Mouse (Mus musculus) MEL (cell line): Measurements from ENCODE around the gene Cdkal1. TPM values are rescaled to one million over a fixed set of nuclear protein-coding genes. Genes with fewer than 3 reads are reported as not detected.

ENCODE experiments used
- DNase-seq: peaks from one replicate; pipeline ENCODE4 v3.0.0; 2011; ENCODE audit warnings: low read depth, low spot score
- H3K27ac ChIP-seq: 2 replicates; pipeline ENCODE4 v1.5.1; 2012; ENCODE audit warnings: low read depth, mild to moderate bottlenecking, control low read depth, low read length, moderate library complexity; ENCODE audit not compliant: control insufficient read depth
- H3K27me3 ChIP-seq, 2 experiments: fragments of 150-350 bp in 1 of 2; sonication (generic) in 1 of 2; 2 replicates each; pipeline ENCODE4 v1.6.1; 2012; ENCODE audit warnings: low read length in 2 of 2, mild to moderate bottlenecking in 2 of 2, improper control_type of control experiment in 1 of 2, moderate library complexity in 1 of 2; ENCODE audit not compliant: insufficient read depth in 2 of 2, control insufficient read depth in 1 of 2
- H3K36me3 ChIP-seq, 2 experiments: 2 replicates each; pipeline ENCODE4 v1.6.1; 2012 to 2014; ENCODE audit warnings: low read length in 2 of 2, improper control_type of control experiment in 1 of 2, inconsistent platforms in 1 of 2, mild to moderate bottlenecking in 1 of 2; ENCODE audit not compliant: insufficient read depth in 2 of 2, control insufficient read depth in 1 of 2
- H3K4me1 ChIP-seq, 2 experiments: fragments of 150-350 bp in 1 of 2; sonication (generic) in 1 of 2; 2 replicates each; pipeline ENCODE4 v1.6.1; 2012; ENCODE audit warnings: low read length in 2 of 2, improper control_type of control experiment in 1 of 2, mild to moderate bottlenecking in 1 of 2; ENCODE audit not compliant: insufficient read depth in 2 of 2, control insufficient read depth in 1 of 2
- H3K4me3 ChIP-seq, 2 experiments: fragments of 150-350 bp in 1 of 2; sonication (generic) in 1 of 2; 2 replicates each; pipeline ENCODE4 v1.5.1; 2012; ENCODE audit warnings: low read depth in 2 of 2, low read length in 2 of 2, mild to moderate bottlenecking in 2 of 2, moderate library complexity in 2 of 2, control low read depth in 1 of 2, improper control_type of control experiment in 1 of 2; ENCODE audit not compliant: control insufficient read depth in 1 of 2, insufficient read depth in 1 of 2
- H3K79me2 ChIP-seq: 2 replicates; pipeline ENCODE4 v1.6.1; 2012; ENCODE audit warnings: mild to moderate bottlenecking, low read length, moderate library complexity; ENCODE audit not compliant: control insufficient read depth, poor library complexity, insufficient read depth
- H3K9ac ChIP-seq: 2 replicates; pipeline ENCODE4 v1.6.1; 2012; ENCODE audit warnings: low read depth, mild to moderate bottlenecking, control low read depth, low read length, moderate library complexity; ENCODE audit not compliant: control insufficient read depth, poor library complexity, severe bottlenecking
- H3K9me3 ChIP-seq: fragments of 150-350 bp; sonication (generic); replicated peaks from 2 replicates; pipeline ENCODE4 v1.6.1; 2012; ENCODE audit warnings: mild to moderate bottlenecking, low read length, improper control_type of control experiment, moderate library complexity; ENCODE audit not compliant: insufficient read depth
- BHLHE40 ChIP-seq: IDR thresholded peaks from 2 replicates; pipeline ENCODE4 v1.6.1; 2012; ENCODE audit warnings: low read depth, mild to moderate bottlenecking, inconsistent platforms, low read length, improper control_type of control experiment, borderline replicate concordance
- E2F4 ChIP-seq: IDR thresholded peaks from 2 replicates; pipeline ENCODE4 v1.6.1; 2011; ENCODE audit warnings: low read depth, low read length, improper control_type of control experiment, borderline replicate concordance
- HCFC1 ChIP-seq: IDR thresholded peaks from 2 replicates; pipeline ENCODE4 v1.6.1; 2012; ENCODE audit warnings: low read depth, mild to moderate bottlenecking, inconsistent platforms, low read length, improper control_type of control experiment, moderate library complexity
- JUND ChIP-seq: IDR thresholded peaks from 2 replicates; pipeline ENCODE4 v1.6.1; 2011; ENCODE audit warnings: low read depth, mild to moderate bottlenecking, improper control_type of control experiment, low read length
- KAT2A ChIP-seq: conservative IDR thresholded peaks from 2 replicates; pipeline ENCODE4 v1.6.1; 2012; ENCODE audit warnings: low read depth, low read length, improper control_type of control experiment, inconsistent platforms
- MAFK ChIP-seq: IDR thresholded peaks from 2 replicates; pipeline ENCODE4 v1.6.1; 2011; ENCODE audit warnings: low read depth, mild to moderate bottlenecking, low read length, improper control_type of control experiment, borderline replicate concordance
- MAX ChIP-seq: IDR thresholded peaks from 2 replicates; pipeline ENCODE4 v1.6.1; 2011; ENCODE audit warnings: low read length, improper control_type of control experiment
- MEF2A ChIP-seq: IDR thresholded peaks from 2 replicates; pipeline ENCODE4 v1.6.1; 2014; ENCODE audit warnings: low read depth, mild to moderate bottlenecking, inconsistent platforms, low read length, improper control_type of control experiment; ENCODE audit not compliant: poor library complexity, insufficient replicate concordance, severe bottlenecking; ENCODE audit errors: extremely low read depth
- NELFE ChIP-seq: IDR thresholded peaks from 2 replicates; pipeline ENCODE4 v1.6.1; 2011; ENCODE audit warnings: low read depth, low read length, improper control_type of control experiment
- POLR2AphosphoS2 ChIP-seq: IDR thresholded peaks from 2 replicates; pipeline ENCODE4 v1.6.1; 2011; ENCODE audit warnings: low read length, improper control_type of control experiment
- RAD21 ChIP-seq: IDR thresholded peaks from 2 replicates; pipeline ENCODE4 v1.6.1; 2011; ENCODE audit warnings: mild to moderate bottlenecking, low read depth, low read length, improper control_type of control experiment
- RCOR1 ChIP-seq: IDR thresholded peaks from 2 replicates; pipeline ENCODE4 v1.6.1; 2012; ENCODE audit warnings: low read depth, mild to moderate bottlenecking, inconsistent platforms, low read length, improper control_type of control experiment
- TAL1 ChIP-seq: IDR thresholded peaks from 2 replicates; pipeline ENCODE4 v1.6.1; 2012; ENCODE audit warnings: mild to moderate bottlenecking, inconsistent platforms, low read length, moderate library complexity, mixed read lengths
- USF2 ChIP-seq, 2 experiments: IDR thresholded peaks; 2 replicates each; pipeline ENCODE4 v1.6.1; 2011 to 2012; ENCODE audit warnings: improper control_type of control experiment in 2 of 2, low read length in 2 of 2, borderline replicate concordance in 1 of 2, inconsistent platforms in 1 of 2, low read depth in 1 of 2, mild to moderate bottlenecking in 1 of 2; ENCODE audit not compliant: insufficient read depth in 1 of 2
- polyA plus RNA-seq, 2 experiments: library from polyadenylated mRNA; stranded (reverse) in 1 of 2; unstranded in 1 of 2; fragments of >175 nt in 1 of 2; fragments of >200 nt in 1 of 2; gene quantifications; 2 replicates each; pipeline versions ENCODE4 v1.2.1 to v1.2.4; 2012; ENCODE audit warnings: low replicate concordance in 2 of 2, low read depth in 1 of 2; ENCODE audit not compliant: insufficient read length in 2 of 2, insufficient read depth in 1 of 2, missing spikeins in 1 of 2
- total RNA-seq: library from RNA; depleted of rRNA; stranded (reverse); fragments of 300-350 nt; gene quantifications from 2 replicates; pipeline ENCODE4 v1.2.3, GENCODE M21; 2012

The Cdkal1 gene
- total and polyA plus RNA-seq, 3 experiments, result 10.6 to 11.0 TPM; not detected in 1

- TF ChIP-seq MAFK (no peak), MEF2A (no peak), JUND (no peak), RAD21 (no peak), HCFC1 (no peak), POLR2AphosphoS2 (no peak), USF2 (IDR thresholded peaks at IDR 0.05; ENCODE audit: borderline replicate concordance in 1 of 2, insufficient read depth in 1 of 2, low read depth in 1 of 2, low read length in 2 of 2) (no peak), NELFE (no peak), MAX (no peak), RCOR1 (no peak)
- TF ChIP-seq, all 39 proteins: peak for 0
- Histone ChIP-seq H3K4me3 (no peak overlapping the region), H3K27ac (no peak overlapping the region), H3K9ac (no peak overlapping the region), H3K36me3 (no peaks in the 10 kb centered on the region), H3K4me1 (no peaks in the 10 kb centered on the region), H3K27me3 (no peaks in the 10 kb centered on the region), H3K9me3 (no peaks in the 10 kb centered on the region), H3K79me2 (no peaks in the 10 kb centered on the region)
- DNase-seq, result no peak
Observed at GRCm38 (mm10) chr13:29285058-29285457, 570.4 kb downstream of the Cdkal1 start.

GRCm38 (mm10) chr13:29281556-29281955 lies 573.9 kb downstream of the Cdkal1 start:
- H3K4me3 ChIP-seq, result no peak overlapping the region
- no peak for TF ChIP-seq E2F4
- TF ChIP-seq MEF2A, result no peak
- no peak for TF ChIP-seq MAX
- no peak for TF ChIP-seq MAFK
- TF ChIP-seq POLR2AphosphoS2, result no peak
- TF ChIP-seq KAT2A, result no peak
- no peak for TF ChIP-seq NELFE
- TF ChIP-seq BHLHE40, result no peak
- no peak for TF ChIP-seq RAD21
- TF ChIP-seq HCFC1, result no peak
- TF ChIP-seq TAL1, result no peak
- no peak for TF ChIP-seq USF2 (IDR thresholded peaks at IDR 0.05; ENCODE audit: borderline replicate concordance in 1 of 2, insufficient read depth in 1 of 2, low read depth in 1 of 2, low read length in 2 of 2)
- H3K27me3 ChIP-seq, result no peaks in the 10 kb centered on the region
- DNase-seq, result no peak
- H3K79me2 ChIP-seq, result no peaks in the 10 kb centered on the region
- no peaks in the 10 kb centered on the region for H3K36me3 ChIP-seq
- H3K4me1 ChIP-seq, result no peaks in the 10 kb centered on the region
- H3K27ac ChIP-seq, result no peak overlapping the region
- no peak overlapping the region for H3K9ac ChIP-seq
- no peaks in the 10 kb centered on the region for H3K9me3 ChIP-seq
